Mouse (Mus musculus): ENCODE data around the gene Tnfrsf8.

DNA sequence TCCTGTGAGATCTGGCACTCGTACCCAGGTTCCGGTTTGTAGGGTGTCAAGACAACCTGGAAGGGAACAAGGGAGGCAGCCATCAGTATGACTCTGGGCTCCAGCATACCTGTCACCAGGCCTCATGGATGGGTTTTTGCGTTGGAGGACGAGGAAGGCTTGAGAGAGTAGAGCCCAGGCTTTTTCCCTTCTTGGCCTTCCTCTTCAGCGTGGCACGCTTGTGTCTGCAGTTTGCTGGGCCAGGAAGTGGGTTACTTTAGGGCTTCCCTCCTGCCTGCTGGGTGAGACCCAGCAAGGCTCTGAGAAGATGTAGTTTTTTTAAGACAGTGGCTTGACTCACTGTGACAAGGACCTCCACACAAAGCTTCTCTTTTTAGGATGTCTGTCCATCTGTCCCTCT is 85.9 kb downstream of the Tnfrsf8 start:
- TF ChIP-seq POLR2A (IDR thresholded peaks at IDR 0.05; ENCODE audit: low read depth, low read length) (no peak), CTCF (IDR thresholded peaks at IDR 0.05; ENCODE audit: extremely low read depth, insufficient read depth, insufficient read length, insufficient replicate concordance) (no peak)
